30 mouse cellular contexts compared by ENCODE assay signal in genomic region chr3:37126162-37126561, GRCm38 (mm10). TPM values are rescaled to one million over a fixed set of nuclear protein-coding genes. Genes with fewer than 3 reads are reported as not detected.
DNase-seq lines count a peak whose midpoint lies in the region; ATAC-seq lines count a peak whose summit lies in the region.
"Had no signal": no experiment of that assay in that cellular context is flagged by ENCODE, and none has a peak within 500 bp of the region (broad histone marks: within the 10 kb centered on the region; RNA-seq: fewer than 3 reads in every experiment).

No protein-coding gene starts in this region.

- peak; percentile 53 for DNase-seq in CD4-positive helper T cell, adult 2 months (ENCODE audit: low read depth, low spot score)
- no peak for DNase-seq in cerebellum, adult 11-12 months
- no peak for DNase-seq in layer of hippocampus, postnatal 36 days
- DNase-seq: adrenal gland, adult 8-10 months; adrenal gland, postnatal 25 days; cerebellum, adult 18-20 months; cerebellum, adult 9-10 months; cerebellum, postnatal 25 days; gastrocnemius, postnatal 25 days; heart, adult 18-20 months; heart, postnatal 14 days; heart, postnatal 4 days; kidney, adult 11 months had no signal

- no peak overlapping the region for H3K27ac ChIP-seq in heart, embryonic 12.5 days (ENCODE audit: poor library complexity, severe bottlenecking)
- H3K27ac ChIP-seq: embryonic facial prominence, embryonic 12.5 days; embryonic facial prominence, embryonic 15.5 days; forebrain, embryonic 12.5 days; forebrain, embryonic 15.5 days; heart, embryonic 13.5 days; hindbrain, embryonic 14.5 days; hindbrain, postnatal 0 days; intestine, embryonic 15.5 days had no signal

- WGBS in heart, embryonic 12.5 days, result 65% methylated on average over 4 of the region's 4 CpGs

- H3K36me3 ChIP-seq in heart, embryonic 12.5 days, result no peaks in the 10 kb centered on the region
- H3K36me3 ChIP-seq: embryonic facial prominence, embryonic 12.5 days; embryonic facial prominence, embryonic 15.5 days; forebrain, embryonic 12.5 days; forebrain, embryonic 15.5 days; heart, embryonic 13.5 days; intestine, embryonic 15.5 days had no signal

- no peak overlapping the region for H3K9ac ChIP-seq in heart, embryonic 12.5 days
- H3K9ac ChIP-seq: embryonic facial prominence, embryonic 12.5 days; embryonic facial prominence, embryonic 15.5 days; forebrain, embryonic 12.5 days; forebrain, embryonic 15.5 days; heart, embryonic 13.5 days; hindbrain, embryonic 14.5 days; intestine, embryonic 15.5 days had no signal

- no peak overlapping the region for H3K4me3 ChIP-seq in heart, embryonic 12.5 days
- H3K4me3 ChIP-seq: embryonic facial prominence, embryonic 12.5 days; embryonic facial prominence, embryonic 15.5 days; erythroblast, embryonic 14.5 days; forebrain, embryonic 12.5 days; forebrain, embryonic 15.5 days; heart, embryonic 13.5 days; intestine, embryonic 15.5 days had no signal

- no peaks in the 10 kb centered on the region for H3K9me3 ChIP-seq in heart, embryonic 12.5 days (replicated peaks)
- H3K9me3 ChIP-seq: embryonic facial prominence, embryonic 12.5 days; embryonic facial prominence, embryonic 15.5 days; forebrain, embryonic 12.5 days; forebrain, embryonic 15.5 days; heart, embryonic 13.5 days; intestine, embryonic 15.5 days had no signal

- no peaks in the 10 kb centered on the region; the same call in 1 of the 2 replicates for H3K27me3 ChIP-seq in heart, embryonic 12.5 days (replicated peaks)
- H3K27me3 ChIP-seq: embryonic facial prominence, embryonic 12.5 days; embryonic facial prominence, embryonic 15.5 days; forebrain, embryonic 12.5 days; forebrain, embryonic 15.5 days; heart, embryonic 13.5 days; intestine, embryonic 15.5 days had no signal

- peak; percentile 62 for ATAC-seq in activated CD4-positive, CD25-positive, alpha-beta regulatory T cell, adult 4 months
- peak; percentile 14; the same call in 1 of the 2 replicates for ATAC-seq in megakaryocyte, adult 5-6 weeks (ENCODE audit: poor library complexity, severe bottlenecking)
- ATAC-seq in heart, embryonic 12.5 days (ENCODE audit: insufficient number of reproducible peaks, low FRiP score), result no peak
- ATAC-seq: forebrain, embryonic 15.5 days; hindbrain, postnatal 0 days; intestine, embryonic 15.5 days had no signal

- peaks cover 6% of the 10 kb centered on the region for H3K4me1 ChIP-seq in heart, embryonic 12.5 days (replicated peaks)
- H3K4me1 ChIP-seq: embryonic facial prominence, embryonic 12.5 days; forebrain, embryonic 12.5 days; forebrain, embryonic 15.5 days had no signal

- no peak overlapping the region for H3K4me2 ChIP-seq in heart, embryonic 12.5 days
- H3K4me2 ChIP-seq: embryonic facial prominence, embryonic 12.5 days; embryonic facial prominence, embryonic 15.5 days; forebrain, embryonic 12.5 days; forebrain, embryonic 15.5 days; heart, embryonic 13.5 days; hindbrain, embryonic 14.5 days; intestine, embryonic 15.5 days had no signal

RNA-seq across cellular contexts. Expression of gene Il2, which starts 0.4 kb away (rescaled TPM):
- 1 to 10 TPM; 1.1 to 1.7 TPM for polyA plus RNA-seq in activated CD4-positive, CD25-positive, alpha-beta regulatory T cell, adult 4 months (2017; shearing (Covaris generic))
- total RNA-seq in megakaryocyte, adult 5-6 weeks (2015), result 0.18 and 0.89 TPM in 2 replicates
- not detected in 2 replicates for total RNA-seq in megakaryocyte, adult 5-6 weeks (2017)
- total RNA-seq in layer of hippocampus, postnatal 36 days (2021), result not detected
- polyA plus RNA-seq in heart, embryonic 12.5 days (2016; fragmentation: Nextera tagmentation; extraction: Ambion mirVana), result 0.30 and 0.32 TPM in 2 replicates
- total RNA-seq: adrenal gland, adult 8-10 months; adrenal gland, postnatal 25 days; common myeloid progenitor, adult 5-6 weeks; gastrocnemius, adult 8-10 months; gastrocnemius, postnatal 25 days; heart, adult 18-20 months; heart, postnatal 14 days; heart, postnatal 4 days; hindbrain, postnatal 0 days; MEL had no signal
- polyA plus RNA-seq: C2C12; erythroblast, embryonic 14.5 days; gonadal fat pad, adult 2 months had no signal
